ENCODE assay signal across 8 mouse cellular contexts in the genomic region with DNA sequence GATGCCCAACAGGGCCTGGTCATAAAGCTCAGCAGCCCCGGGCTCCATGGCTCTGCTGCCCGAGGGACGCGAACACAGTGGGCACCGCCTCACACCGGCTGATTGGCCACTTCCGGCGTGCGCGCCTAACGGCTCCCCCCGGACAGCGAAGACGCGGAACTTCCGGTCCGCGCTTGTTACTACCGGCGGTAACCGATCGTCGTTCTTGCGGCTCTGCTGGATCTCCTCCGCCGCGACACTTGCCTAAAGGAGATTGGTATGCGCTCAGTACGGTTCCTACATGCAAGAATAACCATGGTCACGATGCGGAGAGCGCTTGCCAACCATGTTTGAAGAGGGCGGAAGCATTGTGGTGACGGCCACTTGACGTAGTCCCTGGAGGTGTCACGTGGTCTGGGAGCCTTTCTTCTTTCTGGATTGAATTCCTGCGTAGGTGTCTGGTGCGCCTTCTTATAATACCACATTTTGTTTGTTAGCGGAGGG. TPM values are rescaled to one million over a fixed set of nuclear protein-coding genes. Genes with fewer than 3 reads are reported as not detected.
DNase-seq lines count a peak whose midpoint lies in the region; ATAC-seq lines count a peak whose summit lies in the region.

A gene (minus strand): TSS at position 329 of the 483 bp plus-strand sequence.

- peaks cover 24% of the 10 kb centered on the region for H3K4me1 ChIP-seq in heart, embryonic 10.5 days
- H3K4me1 ChIP-seq in kidney, embryonic 15.5 days: peaks cover 23% of the 10 kb centered on the region

- ATAC-seq in erythroblast, adult 5-6 weeks (replicated peaks; ENCODE audit: low FRiP score, poor library complexity, severe bottlenecking): peak; percentile 97
- ATAC-seq in kidney, embryonic 15.5 days (replicated peaks; ENCODE audit: low FRiP score): peak; percentile 97
- ATAC-seq in monocyte, adult 5-6 weeks (replicated peaks; ENCODE audit: insufficient number of reproducible peaks, low FRiP score, low TSS enrichment, poor library complexity, severe bottlenecking): peak; percentile 91

- no peaks in the 10 kb centered on the region for H3K27me3 ChIP-seq in heart, embryonic 10.5 days (ENCODE audit: insufficient read depth, poor library complexity, severe bottlenecking)
- H3K27me3 ChIP-seq in kidney, embryonic 15.5 days: no peaks in the 10 kb centered on the region

- no peaks in the 10 kb centered on the region for H3K9me3 ChIP-seq in heart, embryonic 10.5 days
- no peaks in the 10 kb centered on the region for H3K9me3 ChIP-seq in kidney, embryonic 15.5 days (replicated peaks)

- peaks cover 3% of the 10 kb centered on the region; the same call in 1 of the 2 replicates for H3K36me3 ChIP-seq in heart, embryonic 10.5 days
- H3K36me3 ChIP-seq in kidney, embryonic 15.5 days: no peaks in the 10 kb centered on the region

- peak within 1 kb of the TSS; percentile 76 for H3K9ac ChIP-seq in kidney, embryonic 15.5 days

- peak within 1 kb of the TSS; percentile 90 for H3K4me3 ChIP-seq in heart, embryonic 10.5 days
- peak within 1 kb of the TSS; percentile 72 for H3K4me3 ChIP-seq in kidney, embryonic 15.5 days (replicated peaks)

- WGBS in heart, embryonic 10.5 days: under 1% methylated on average over 39 of the region's 39 CpGs
- under 1% methylated on average over 39 of the region's 39 CpGs for WGBS in kidney, embryonic 15.5 days

- peak; percentile 89 to 90 for DNase-seq in B cell, adult 2 months
- DNase-seq in brain, adult 2 months (ENCODE audit: low read depth, low spot score): peak; percentile 98
- DNase-seq in heart, embryonic 10.5 days (ENCODE audit: low spot score): peak; percentile 93
- DNase-seq in liver: peak; percentile 86
- peak; percentile 85 to 93 for DNase-seq in spleen, postnatal 4 days (ENCODE audit: low spot score in 2 of 2)

- peak within 1 kb of the TSS; percentile 98 for H3K27ac ChIP-seq in heart, embryonic 10.5 days
- peak within 1 kb of the TSS; percentile 99 for H3K27ac ChIP-seq in kidney, embryonic 15.5 days

- peak within 1 kb of the TSS; percentile 82 for H3K4me2 ChIP-seq in kidney, embryonic 15.5 days

RNA-seq across cellular contexts. Expression of the gene that starts here (rescaled TPM):
- total RNA-seq in erythroblast, adult 5-6 weeks (2015; ENCODE audit: low replicate concordance): 3.8 and 11.7 TPM in 2 replicates
- total RNA-seq in erythroblast, adult 5-6 weeks (2017; ENCODE audit: low replicate concordance): 7.8 and 8.1 TPM in 2 replicates
- 37.1 and 37.4 TPM in 2 replicates for polyA plus RNA-seq in heart, embryonic 10.5 days (2016; fragmentation: Nextera tagmentation; extraction: Ambion mirVana)
- polyA plus RNA-seq in kidney, embryonic 15.5 days (2015; fragmentation: Nextera tagmentation; extraction: Ambion mirVana): 36.8 and 37.7 TPM in 2 replicates
- 28.7 to 49.9 TPM (median 29.7 TPM) in 3 replicates for total RNA-seq in monocyte, adult 5-6 weeks (2017)

Comparison
In these comparisons a context has a peak if more than half of its experiments do, and no peak if none do; other contexts are left out.
1. Peak in every context shown above with its lines: DNase-seq, ATAC-seq, H3K4me3 ChIP-seq and H3K27ac ChIP-seq.